Mouse (Mus musculus) heart, adult 2 months (tissue): ENCODE results near the gene Olfr955. TPM values are rescaled to one million over a fixed set of nuclear protein-coding genes. Genes with fewer than 3 reads are reported as not detected.

Experiments
- DNase-seq, 2 experiments: peaks; one replicate each; pipeline ENCODE4 v3.0.0; 2021
- H3K27ac ChIP-seq: fragments of 200-600 bp; 2 replicates; pipeline ENCODE4 v1.8.1; 2022
- H3K27me3 ChIP-seq: fragments of 200-500 bp; 2 replicates; pipeline ENCODE4 v1.6.1; 2012; ENCODE audit warnings: mild to moderate bottlenecking, low read length, inconsistent platforms, mixed read lengths; ENCODE audit not compliant: control insufficient read depth, insufficient read depth
- H3K36me3 ChIP-seq: fragments of 200-500 bp; 2 replicates; pipeline ENCODE4 v1.6.1; 2012; ENCODE audit warnings: low read length, inconsistent platforms; ENCODE audit not compliant: control insufficient read depth, insufficient read depth
- H3K4me1 ChIP-seq: fragments of 200-500 bp; 2 replicates; pipeline ENCODE4 v1.6.1; 2011; ENCODE audit warnings: low read length; ENCODE audit not compliant: control insufficient read depth, insufficient read depth
- H3K4me3 ChIP-seq: fragments of 200-600 bp; 2 replicates; pipeline ENCODE4 v1.8.1; 2022
- H3K79me2 ChIP-seq: fragments of 200-500 bp; replicated peaks from 2 replicates; pipeline ENCODE4 v1.6.1; 2012; ENCODE audit warnings: mild to moderate bottlenecking, inconsistent platforms, low read length, moderate library complexity, mixed read lengths; ENCODE audit not compliant: control insufficient read depth, insufficient read depth
- H3K9ac ChIP-seq: fragments of 200-500 bp; 2 replicates; pipeline ENCODE4 v1.6.1; 2012; ENCODE audit warnings: low read depth, mild to moderate bottlenecking, control low read depth, inconsistent platforms, low read length, mixed read lengths
- CTCF ChIP-seq: fragments of 200-600 bp; IDR thresholded peaks from 2 replicates; pipeline ENCODE4 v1.8.1; 2022; ENCODE audit warnings: antibody characterized with exemption, mild to moderate bottlenecking, moderate library complexity
- EP300 ChIP-seq: fragments of 200-500 bp; IDR thresholded peaks from 2 replicates; pipeline ENCODE4 v1.6.1; 2011; ENCODE audit warnings: low read depth, low read length, control low read depth; ENCODE audit not compliant: insufficient read depth
- POLR2A ChIP-seq: fragments of 200-500 bp; IDR thresholded peaks from 2 replicates; pipeline ENCODE4 v1.6.1; 2011; ENCODE audit warnings: mild to moderate bottlenecking, low read depth, low read length, control low read depth; ENCODE audit not compliant: insufficient read depth
- WGBS: fragments of 180-500 bp; shearing (Covaris S2); methylation state at CpG from one replicate; pipeline ENCODE4 v1.1.7; 2018; 5-methylcytosine and 5-hydroxymethylcytosine counted together
- intact Hi-C: fragments of 180-260 bp; cut with DNase I; formaldehyde crosslinking; loops from one replicate; pipeline ENCODE4 v1.15.1; 2025
- long read RNA-seq: library from polyadenylated mRNA; stranded (forward); transcript quantifications from one replicate; pipeline ENCODE4 v2.0.0, GENCODE M21; 2021
- polyA plus RNA-seq: library from polyadenylated mRNA; depleted of rRNA; stranded (reverse); fragments of >200 nt; gene quantifications from 2 replicates; pipeline ENCODE4 v1.2.3, GENCODE M21; 2012; rRNA removed
- total RNA-seq, 2 experiments: library from RNA; stranded (reverse); gene quantifications; 2 replicates each; pipeline ENCODE4 v1.2.3; 2021

Olfr955 gene
- not detected for total RNA-seq
- polyA plus RNA-seq, result not detected in 2 replicates
- long read RNA-seq, result 0 reads

- TF ChIP-seq POLR2A, result no peak
- TF ChIP-seq CTCF, result no peak
- TF ChIP-seq EP300, result no peak
- Histone ChIP-seq H3K27ac (no peak within 1 kb of the TSS), H3K4me1 (no peaks in the 10 kb centered on the region), H3K79me2 (no peaks in the 10 kb centered on the region), H3K4me3 (no peak within 1 kb of the TSS), H3K9ac (no peak within 1 kb of the TSS), H3K27me3 (no peaks in the 10 kb centered on the region), H3K36me3 (no peaks in the 10 kb centered on the region)
- intact Hi-C loops, result no loop called here
- WGBS, result 39% methylated on average over 1 of the region's 1 CpGs
- no peak for DNase-seq
Observed at GRCm38 (mm10) chr9:39471844-39472243, at the start of gene Olfr955. Gene Olfr955, minus strand, starts transcription at chr9:39471944.

- Histone ChIP-seq H3K27me3 (no peaks in the 10 kb centered on the region), H3K27ac (no peak overlapping the region), H3K4me1 (no peaks in the 10 kb centered on the region), H3K9ac (no peak overlapping the region), H3K4me3 (no peak overlapping the region), H3K79me2 (no peaks in the 10 kb centered on the region), H3K36me3 (no peaks in the 10 kb centered on the region)
- no peak for TF ChIP-seq CTCF
- TF ChIP-seq EP300, result no peak
- no peak for TF ChIP-seq POLR2A
- intact Hi-C loops, result no loop called here
- DNase-seq, result no peak
Observed at GRCm38 (mm10) chr9:39518595-39518994, 46.9 kb upstream of the Olfr955 start.

GRCm38 (mm10) chr9:39515531-39515930 lies 43.8 kb upstream of the Olfr955 start, which contains the start of gene Olfr957:
Gene Olfr957, minus strand, starts transcription at chr9:39515809.
- Histone ChIP-seq H3K27ac (no peak within 1 kb of the TSS), H3K27me3 (no peaks in the 10 kb centered on the region), H3K79me2 (no peaks in the 10 kb centered on the region), H3K36me3 (no peaks in the 10 kb centered on the region), H3K4me1 (no peaks in the 10 kb centered on the region), H3K9ac (no peak within 1 kb of the TSS), H3K4me3 (no peak within 1 kb of the TSS)
- no peak for DNase-seq
- intact Hi-C loops, result no loop called here
- 55% methylated on average over 3 of the region's 3 CpGs for WGBS
- TF ChIP-seq POLR2A, result no peak
- no peak for TF ChIP-seq CTCF
- no peak for TF ChIP-seq EP300

DNA sequence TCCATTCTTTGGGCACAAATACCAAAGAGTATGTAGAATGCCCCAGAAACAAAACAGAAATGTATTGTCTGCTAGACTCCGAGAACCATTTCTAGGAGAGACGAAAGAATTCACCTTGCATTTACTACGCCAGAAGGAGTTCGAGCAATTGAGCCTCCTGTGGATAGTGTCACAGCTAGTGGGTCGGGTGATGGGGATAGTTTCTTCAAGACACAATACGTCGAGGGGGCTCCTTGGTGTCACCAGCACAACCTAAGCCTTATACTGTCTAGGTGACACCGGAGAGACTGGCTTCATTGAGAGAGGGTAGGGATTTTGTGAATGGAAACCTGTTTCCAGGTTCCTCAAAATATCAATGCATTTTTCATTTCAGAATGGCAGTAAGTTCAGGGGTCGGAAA lies 37.7 kb upstream of the Olfr955 start:
- no peak overlapping the region for H3K27ac ChIP-seq
- no peak overlapping the region for H3K9ac ChIP-seq
- H3K36me3 ChIP-seq, result no peaks in the 10 kb centered on the region
- no peaks in the 10 kb centered on the region for H3K27me3 ChIP-seq
- no peak overlapping the region for H3K4me3 ChIP-seq
- WGBS, result 72% methylated on average over 9 of the region's 9 CpGs
- H3K79me2 ChIP-seq, result no peaks in the 10 kb centered on the region
- no peak for DNase-seq
- no peaks in the 10 kb centered on the region for H3K4me1 ChIP-seq
- TF ChIP-seq CTCF (no peak), EP300 (no peak)
- intact Hi-C loops, result loop anchor here (1.0 kb wide), 1 partner anchor 103 kb away; no protein-coding TSS in a partner anchor

DNA sequence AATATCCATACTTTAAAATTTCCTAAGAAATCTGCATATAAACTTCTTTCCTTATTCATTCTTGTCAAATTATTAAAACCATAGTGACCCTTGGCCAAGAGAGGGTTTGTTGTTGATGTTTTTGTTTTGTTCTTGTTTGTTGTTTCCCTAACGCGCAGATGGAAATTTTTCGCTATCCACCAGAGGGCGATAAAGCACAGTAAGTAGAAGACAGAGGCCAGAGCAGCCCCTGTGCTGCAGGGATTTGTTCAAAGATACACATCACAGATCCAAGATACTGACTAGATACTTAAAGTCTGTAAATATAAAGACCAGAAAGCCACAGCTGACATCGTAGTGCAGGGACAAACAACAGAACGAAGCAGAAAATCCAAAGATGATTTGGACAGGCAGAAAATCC lies 37.3 kb upstream of the Olfr955 start:
- Histone ChIP-seq H3K36me3 (no peaks in the 10 kb centered on the region), H3K27me3 (no peaks in the 10 kb centered on the region), H3K9ac (no peak overlapping the region), H3K4me3 (no peak overlapping the region), H3K4me1 (no peaks in the 10 kb centered on the region), H3K79me2 (no peaks in the 10 kb centered on the region), H3K27ac (no peak overlapping the region)
- peak; percentile 69 for TF ChIP-seq CTCF
- TF ChIP-seq EP300, result no peak
- peak in 1 of 2 experiments; percentile 16 for DNase-seq
- 10% methylated on average over 6 of the region's 6 CpGs for WGBS
- intact Hi-C loops, result loop anchor here (1.0 kb wide), 1 partner anchor 103 kb away; no protein-coding TSS in a partner anchor

GRCm38 (mm10) chr9:39493895-39494294 lies 22.2 kb upstream of the Olfr955 start, which contains the start of gene Olfr44:
Gene Olfr44, minus strand, starts transcription at chr9:39493995.
- intact Hi-C loops, result no loop called here
- TF ChIP-seq CTCF (no peak), EP300 (no peak), POLR2A (no peak)

GRCm38 (mm10) chr9:39456401-39456800 lies 15.3 kb downstream of the Olfr955 start, which contains the start of gene Olfr954:
Gene Olfr954, plus strand, starts transcription at chr9:39456701.
- WGBS, result 75% methylated on average over 6 of the region's 6 CpGs
- intact Hi-C loops, result no loop called here
- TF ChIP-seq POLR2A, result no peak
- no peak for TF ChIP-seq CTCF
- no peak for TF ChIP-seq EP300
- H3K9ac ChIP-seq, result no peak within 1 kb of the TSS
- no peak for DNase-seq
- no peaks in the 10 kb centered on the region for H3K79me2 ChIP-seq
- H3K4me3 ChIP-seq, result no peak within 1 kb of the TSS
- no peaks in the 10 kb centered on the region for H3K4me1 ChIP-seq
- H3K36me3 ChIP-seq, result no peaks in the 10 kb centered on the region
- no peaks in the 10 kb centered on the region for H3K27me3 ChIP-seq
- H3K27ac ChIP-seq, result no peak within 1 kb of the TSS

More at GRCm38 (mm10) chr9:39493895-39494294, 22.2 kb upstream of the Olfr955 start, which contains the start of gene Olfr44:
- H3K36me3 ChIP-seq, result no peaks in the 10 kb centered on the region
- no peak within 1 kb of the TSS for H3K27ac ChIP-seq
- no peaks in the 10 kb centered on the region for H3K4me1 ChIP-seq
- H3K9ac ChIP-seq, result no peak within 1 kb of the TSS
- DNase-seq, result no peak
- no peaks in the 10 kb centered on the region for H3K79me2 ChIP-seq
- H3K4me3 ChIP-seq, result no peak within 1 kb of the TSS
- no peaks in the 10 kb centered on the region for H3K27me3 ChIP-seq
- 74% methylated on average over 2 of the region's 2 CpGs for WGBS
